Mouse (Mus musculus): ENCODE measurements around the gene Tinag.
"Not testable (repeated sequence)": the region's sequence is repeated elsewhere in the genome, so short reads cannot be mapped to it uniquely, and the experiment has no call there.

Tinag gene

DNA sequence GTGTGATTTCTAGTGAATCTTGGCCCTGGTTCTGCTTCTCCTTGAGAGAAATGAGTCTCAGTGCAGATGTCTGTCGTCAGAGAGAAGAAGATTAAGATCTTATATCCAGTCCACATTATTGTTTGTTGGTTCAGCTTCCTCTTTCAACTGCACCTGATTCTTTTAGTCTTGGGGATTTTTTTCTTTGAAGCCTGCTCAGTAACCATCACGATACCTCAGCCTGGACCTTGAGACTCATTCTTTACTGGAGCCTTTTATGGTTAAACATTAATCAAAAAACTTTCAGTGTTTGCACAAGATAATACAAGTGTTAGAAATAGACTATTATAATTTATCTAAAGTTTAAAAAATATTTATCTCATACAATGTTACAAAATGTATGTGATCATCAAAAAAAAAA, at the start of gene Tinag:
Gene Tinag (minus strand): TSS at position 210 of the 400 bp plus-strand sequence.
- no peak for DNase-seq (ENCODE audit: low read depth, low spot score)

DNA sequence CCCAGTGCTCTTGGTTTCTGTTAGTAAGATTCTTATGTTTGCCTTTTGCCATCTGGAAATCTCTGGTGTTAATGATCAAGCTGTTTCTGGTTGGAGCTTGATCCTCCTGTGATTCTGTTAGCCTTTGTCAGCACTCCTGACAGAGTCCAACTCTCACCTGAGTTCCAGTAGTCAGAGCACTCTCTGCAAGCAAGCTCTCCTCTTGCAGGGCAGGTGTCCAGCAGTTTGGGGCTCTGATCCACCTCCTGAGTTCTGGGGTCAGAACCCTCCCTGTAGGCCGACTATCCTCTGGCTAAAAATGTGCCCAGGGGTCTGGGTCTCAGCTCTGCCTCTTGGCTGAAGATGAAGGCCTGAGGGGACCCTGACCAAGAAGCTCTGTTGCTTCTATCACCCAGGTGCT, 37.6 kb upstream of the Tinag start:
- not testable (repeated sequence) for DNase-seq (ENCODE audit: low read depth, low spot score)

DNA sequence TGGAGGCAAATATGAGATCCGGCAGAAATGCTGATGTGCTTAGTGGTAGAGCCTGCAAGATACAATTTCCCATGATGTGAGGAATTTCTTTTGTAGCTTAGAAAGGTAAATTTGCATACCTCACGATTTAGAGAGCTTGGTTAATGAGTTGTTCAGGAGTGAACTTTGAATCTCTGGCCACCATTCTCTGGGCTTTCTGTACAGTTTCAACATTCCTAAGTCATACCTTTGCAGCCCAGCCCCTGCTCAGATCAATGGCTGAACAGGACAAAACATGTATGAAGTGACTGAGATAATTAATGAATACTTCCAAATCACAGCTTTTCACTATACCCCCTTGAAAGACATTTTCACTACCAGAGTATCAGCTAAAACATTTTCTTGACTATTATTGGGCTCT, 26.1 kb upstream of the Tinag start:
- no peak for DNase-seq (ENCODE audit: low read depth, low spot score)

DNA sequence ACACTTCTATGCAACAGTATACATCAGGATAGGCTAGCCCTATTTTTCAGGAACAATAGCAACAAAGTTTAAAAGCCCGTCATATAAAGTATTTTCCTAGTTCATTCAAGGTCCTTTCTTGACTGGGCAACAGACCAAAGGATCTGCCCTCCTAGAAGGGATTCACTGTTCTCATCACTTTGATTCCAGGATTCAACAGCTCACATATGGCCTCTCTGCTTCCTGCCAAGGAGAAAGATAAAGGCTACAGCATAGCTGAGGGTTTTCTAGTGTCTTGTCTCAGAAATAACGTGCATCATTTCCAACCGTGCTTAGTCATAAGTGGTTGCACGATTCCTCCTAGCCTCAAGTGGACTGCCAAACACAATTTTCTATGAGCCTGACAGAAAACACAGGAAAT, 11.0 kb upstream of the Tinag start:
- no peak for DNase-seq (ENCODE audit: low read depth, low spot score)

- DNase-seq (ENCODE audit: low read depth, low spot score) = no peak
Measured at GRCm38 (mm10) chr9:77054426-77055193, 9.0 kb upstream of the Tinag start.

- no peak for DNase-seq (ENCODE audit: low read depth, low spot score)
Measured at GRCm38 (mm10) chr9:77051406-77051805, 5.8 kb upstream of the Tinag start.

GRCm38 (mm10) chr9:77049669-77050068, 4.1 kb upstream of the Tinag start:
- no peak for DNase-seq (ENCODE audit: low read depth, low spot score)

DNA sequence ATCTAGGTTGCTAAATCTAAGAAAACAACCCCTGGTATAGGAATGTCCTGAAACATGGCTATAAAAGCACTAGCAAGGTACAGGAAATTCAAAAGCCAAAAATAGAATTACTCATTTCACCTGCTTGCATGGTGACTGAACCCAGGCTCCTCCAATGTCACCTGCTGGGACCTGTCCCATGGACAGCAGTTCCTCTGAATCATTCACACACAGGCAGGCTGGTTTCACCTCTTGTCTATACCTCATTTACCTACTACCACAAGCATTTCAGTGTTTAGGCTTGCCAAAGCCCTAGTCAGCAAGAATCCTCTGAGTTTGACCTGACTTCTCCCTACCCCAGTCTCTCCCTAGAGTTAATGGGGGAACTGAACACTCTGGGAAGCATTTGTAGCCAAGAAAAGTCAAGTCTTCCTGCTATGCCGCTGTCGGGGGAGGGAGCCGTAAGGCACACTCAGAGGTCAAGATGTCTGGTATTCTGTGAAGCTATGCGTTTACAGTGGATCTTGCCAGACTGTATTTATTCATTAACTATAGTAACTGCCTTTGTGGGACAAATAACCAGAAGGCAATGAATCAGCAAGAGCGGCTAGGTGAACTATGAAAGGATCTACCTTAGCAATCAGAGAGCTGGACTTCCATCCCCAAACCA, 597 bp upstream of the Tinag start:
- no peak for DNase-seq (ENCODE audit: low read depth, low spot score)

GRCm38 (mm10) chr9:77035361-77035760, 10.2 kb downstream of the Tinag start:
- DNase-seq (ENCODE audit: low read depth, low spot score) = no peak

GRCm38 (mm10) chr9:77032430-77033154, 13.0 kb downstream of the Tinag start:
- no peak for DNase-seq (ENCODE audit: low read depth, low spot score)

DNA sequence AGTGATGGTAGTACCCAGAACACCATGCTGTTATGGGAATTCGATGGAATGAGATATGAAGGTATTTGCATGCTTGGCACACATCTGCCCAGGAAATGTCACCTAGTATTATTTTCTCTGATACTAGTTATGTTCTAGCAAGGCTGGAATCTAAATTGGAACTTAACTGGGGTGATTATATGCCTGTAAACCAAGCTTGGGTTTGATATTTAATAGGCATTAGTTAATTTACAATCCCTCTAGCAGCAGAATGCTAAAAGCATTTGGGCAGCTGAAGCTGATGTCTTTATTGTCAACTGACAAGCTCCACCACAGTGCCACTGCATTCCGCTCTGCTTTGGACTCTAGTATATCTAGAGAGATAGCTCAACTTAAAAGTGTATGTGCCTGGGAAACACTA, 20.3 kb downstream of the Tinag start:
- DNase-seq (ENCODE audit: low read depth, low spot score) = no peak

GRCm38 (mm10) chr9:77018935-77019334, 26.7 kb downstream of the Tinag start:
- DNase-seq (ENCODE audit: low read depth, low spot score) = no peak

GRCm38 (mm10) chr9:76996021-76996420, 49.6 kb downstream of the Tinag start:
- DNase-seq (ENCODE audit: low read depth, low spot score) = no peak

DNA sequence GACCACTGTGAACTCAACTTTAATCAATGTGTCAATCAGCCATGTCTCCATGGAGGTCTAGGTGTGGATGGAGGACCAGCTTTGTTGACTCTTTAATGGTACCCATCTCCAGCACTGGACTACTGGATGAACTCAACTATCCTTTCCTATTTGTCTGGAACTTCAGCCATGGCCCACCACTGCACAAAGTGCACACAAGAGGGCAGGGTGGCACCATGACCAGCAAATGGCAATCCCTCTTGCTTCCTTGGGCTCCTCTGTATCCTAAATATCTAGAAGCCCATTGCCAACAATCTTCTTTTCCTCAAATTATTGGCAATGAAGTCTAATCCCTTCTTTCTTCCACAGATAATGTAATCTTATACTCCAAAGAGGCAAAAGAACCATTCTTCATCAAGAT, 55.6 kb downstream of the Tinag start:
- DNase-seq (ENCODE audit: low read depth, low spot score) = no peak

- no peak for DNase-seq (ENCODE audit: low read depth, low spot score)
Measured at GRCm38 (mm10) chr9:76934813-76935212, 110.8 kb downstream of the Tinag start.

DNA sequence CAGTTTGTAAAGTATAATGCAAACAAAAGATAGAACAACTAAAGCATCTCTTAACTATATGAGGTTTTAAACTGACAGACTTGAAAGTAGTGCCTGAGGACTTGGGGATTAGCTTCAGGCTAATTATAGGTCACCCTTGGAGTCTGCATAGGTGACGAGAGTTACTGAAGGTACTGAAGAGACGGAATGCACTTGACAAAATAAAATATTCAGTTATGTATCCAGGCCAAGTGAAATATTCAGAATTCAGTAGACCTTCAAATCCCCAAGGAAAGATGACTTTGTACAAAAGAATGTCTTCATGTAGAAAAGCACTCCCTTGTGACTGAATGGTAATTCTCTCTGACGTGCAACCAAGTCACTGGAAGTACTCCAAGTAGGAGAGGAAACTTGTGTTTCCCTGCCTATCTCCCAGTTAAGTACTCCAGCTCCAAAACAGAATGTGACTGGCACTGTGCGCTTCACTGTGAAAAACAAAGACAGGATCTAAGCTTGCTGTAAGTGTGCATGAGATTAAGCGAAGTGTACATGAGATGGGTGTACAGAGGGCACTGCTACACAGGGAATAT, 130.4 kb downstream of the Tinag start:
- DNase-seq (ENCODE audit: low read depth, low spot score) = no peak

Data from ZHBTc4 (cell line).